Mouse (Mus musculus) layer of hippocampus, adult 9-10 months (tissue): Measurements from ENCODE around the gene Fnbp1.

Source experiments
- DNase-seq: peaks from one replicate; pipeline ENCODE4 v3.0.0; 2022; ENCODE audit warnings: low spot score

Gene Fnbp1

GRCm38 (mm10) chr2:31094565-31094964 lies 47.2 kb downstream of the Fnbp1 start:
- no peak for DNase-seq

- DNase-seq: no peak
Measured at GRCm38 (mm10) chr2:31092939-31093338, 48.9 kb downstream of the Fnbp1 start.

- DNase-seq: no peak
Measured at GRCm38 (mm10) chr2:31091182-31091581, 50.6 kb downstream of the Fnbp1 start.

GRCm38 (mm10) chr2:31089607-31090006 lies 52.2 kb downstream of the Fnbp1 start:
- no peak for DNase-seq

- DNase-seq: no peak
Measured at GRCm38 (mm10) chr2:31088871-31089270, 52.9 kb downstream of the Fnbp1 start.

- peak; percentile 35 for DNase-seq
Measured at GRCm38 (mm10) chr2:31087663-31088661, 53.8 kb downstream of the Fnbp1 start.

GRCm38 (mm10) chr2:31087085-31087484 lies 54.7 kb downstream of the Fnbp1 start:
- no peak for DNase-seq

GRCm38 (mm10) chr2:31086543-31086942 lies 55.3 kb downstream of the Fnbp1 start:
- DNase-seq: no peak

GRCm38 (mm10) chr2:31084169-31084850 lies 57.5 kb downstream of the Fnbp1 start:
- no peak for DNase-seq

- DNase-seq: no peak
Measured at GRCm38 (mm10) chr2:31083372-31083771, 58.4 kb downstream of the Fnbp1 start.

- no peak for DNase-seq
Measured at GRCm38 (mm10) chr2:31082639-31083038, 59.2 kb downstream of the Fnbp1 start.

GRCm38 (mm10) chr2:31081349-31081748 lies 60.5 kb downstream of the Fnbp1 start:
- no peak for DNase-seq

- DNase-seq: no peak
Measured at GRCm38 (mm10) chr2:31079117-31079516, 62.7 kb downstream of the Fnbp1 start.

- no peak for DNase-seq
Measured at GRCm38 (mm10) chr2:31077574-31077973, 64.2 kb downstream of the Fnbp1 start.

- no peak for DNase-seq
Measured at GRCm38 (mm10) chr2:31076351-31077140, 65.3 kb downstream of the Fnbp1 start.

- DNase-seq: no peak
Measured at GRCm38 (mm10) chr2:31075836-31076235, 66.0 kb downstream of the Fnbp1 start.

GRCm38 (mm10) chr2:31075168-31075567 lies 66.6 kb downstream of the Fnbp1 start:
- DNase-seq: no peak

- no peak for DNase-seq
Measured at GRCm38 (mm10) chr2:31069506-31069905, 72.3 kb downstream of the Fnbp1 start.

GRCm38 (mm10) chr2:31069114-31069445 lies 72.7 kb downstream of the Fnbp1 start:
- no peak for DNase-seq

- DNase-seq: no peak
Measured at GRCm38 (mm10) chr2:31068246-31069113, 73.3 kb downstream of the Fnbp1 start.

- no peak for DNase-seq
Measured at GRCm38 (mm10) chr2:31067696-31068245, 74.0 kb downstream of the Fnbp1 start.
